Mouse (Mus musculus) G1E (cell line): Measurements from ENCODE around the gene Rfwd3. TPM values are rescaled to one million over a fixed set of nuclear protein-coding genes. Genes with fewer than 3 reads are reported as not detected.
A peak's percentile ranks its signal among the peaks of the same experiment; 100 is the strongest.

Source experiments
- ATAC-seq: 2 replicates; pipeline ENCODE4 v1.8.0; 2016; ENCODE audit warnings: mild to moderate bottlenecking; ENCODE audit not compliant: insufficient number of reproducible peaks, poor library complexity, low FRiP score, severe bottlenecking; ENCODE audit errors: extremely low read depth
- DNase-seq: peaks from one replicate; pipeline ENCODE4 v3.0.0; 2012; ENCODE audit warnings: low spot score
- H3K27me3 ChIP-seq: 2 replicates; pipeline ENCODE4 v1.6.1; 2012; ENCODE audit warnings: mild to moderate bottlenecking, low read length, inconsistent platforms; ENCODE audit not compliant: insufficient read depth
- H3K36me3 ChIP-seq: replicated peaks from 2 replicates; pipeline ENCODE3; 2012; ENCODE audit warnings: mild to moderate bottlenecking, inconsistent platforms
- H3K4me1 ChIP-seq: 2 replicates; pipeline ENCODE4 v1.6.1; 2012; ENCODE audit warnings: low read depth, low read length, inconsistent platforms, mixed read lengths; ENCODE audit not compliant: insufficient read depth
- H3K4me3 ChIP-seq: 2 replicates; pipeline ENCODE4 v1.5.1; 2012; ENCODE audit warnings: low read depth, mild to moderate bottlenecking, inconsistent platforms, low read length, moderate library complexity, mixed read lengths
- H3K9me3 ChIP-seq: replicated peaks from 2 replicates; pipeline ENCODE4 v1.6.1; 2012; ENCODE audit warnings: inconsistent platforms
- CTCF ChIP-seq: IDR thresholded peaks from 2 replicates; pipeline ENCODE4 v1.5.1; 2012; ENCODE audit warnings: low read depth, low read length, inconsistent platforms, mixed read lengths
- GATA1 ChIP-seq: IDR thresholded peaks from 2 replicates; pipeline ENCODE4 v1.6.1; 2012; ENCODE audit warnings: borderline replicate concordance, low read length, inconsistent platforms, mixed read lengths
- GATA2 ChIP-seq: IDR thresholded peaks from 2 replicates; pipeline ENCODE4 v1.6.1; 2012; ENCODE audit warnings: low read depth, low read length, inconsistent platforms, borderline replicate concordance
- POLR2AphosphoS5 ChIP-seq: IDR thresholded peaks from 2 replicates; pipeline ENCODE4 v1.6.1; 2012; ENCODE audit warnings: low read depth, low read length, inconsistent platforms; ENCODE audit not compliant: insufficient replicate concordance
- TAL1 ChIP-seq: conservative IDR thresholded peaks from 2 replicates; pipeline ENCODE4 v1.6.1; 2012; ENCODE audit warnings: low read depth, low read length, inconsistent platforms, mixed read lengths
- polyA plus RNA-seq: library from polyadenylated mRNA; stranded (reverse); fragments of >175 nt; gene quantifications from 2 replicates; pipeline ENCODE4 v1.2.3, GENCODE M21; 2012
- total RNA-seq, 2 experiments: library from RNA; stranded (forward) in 1 of 2; stranded (reverse) in 1 of 2; fragments of 200-1000 nt in 1 of 2; fragments of >200 nt in 1 of 2; fragmentation: Nextera tagmentation in 1 of 2; gene quantifications; 2 replicates each; pipeline ENCODE4 v1.2.3; 2014 to 2017

The Rfwd3 gene
- total and polyA plus RNA-seq, 3 experiments = 4.9 to 83.2 (median 72.0) TPM

GRCm38 (mm10) chr8:111260251-111260650 lies 39.8 kb downstream of the Rfwd3 start:
- TF ChIP-seq CTCF (no peak), TAL1 (no peak), GATA1 (no peak), POLR2AphosphoS5 (no peak), GATA2 (no peak)
- peaks cover 10% of the 10 kb centered on the region for H3K27me3 ChIP-seq
- H3K36me3 ChIP-seq = peaks cover 3% of the 10 kb centered on the region
- ATAC-seq = no peak
- H3K4me3 ChIP-seq = peak overlapping the region; percentile 97; the same call in 1 of the 2 replicates
- DNase-seq = no peak
- no peaks in the 10 kb centered on the region for H3K9me3 ChIP-seq
- peaks cover 45% of the 10 kb centered on the region for H3K4me1 ChIP-seq

- peak; percentile 24 for DNase-seq
- ATAC-seq = no peak
- Histone ChIP-seq H3K27me3 (peaks cover 4% of the 10 kb centered on the region), H3K36me3 (peaks cover 4% of the 10 kb centered on the region), H3K9me3 (no peaks in the 10 kb centered on the region), H3K4me1 (peaks cover 53% of the 10 kb centered on the region), H3K4me3 (peak overlapping the region; percentile 97)
- TF ChIP-seq GATA1 (no peak), POLR2AphosphoS5 (no peak), GATA2 (no peak), CTCF (no peak), TAL1 (no peak)
These were observed 40.6 kb downstream of the Rfwd3 start for GRCm38 (mm10) chr8:111259408-111259741.

- Histone ChIP-seq H3K4me3 (peak within 1 kb of the TSS; percentile 97), H3K36me3 (peaks cover 4% of the 10 kb centered on the region), H3K4me1 (peaks cover 53% of the 10 kb centered on the region), H3K27me3 (peaks cover 4% of the 10 kb centered on the region; the same call in 1 of the 2 replicates), H3K9me3 (no peaks in the 10 kb centered on the region)
- TF ChIP-seq POLR2AphosphoS5 = no peak
- no peak for TF ChIP-seq TAL1
- no peak for TF ChIP-seq CTCF
- no peak for TF ChIP-seq GATA1
- TF ChIP-seq GATA2 = no peak
- ATAC-seq = peak; percentile 37; the same call in 1 of the 2 replicates
- DNase-seq = peak; percentile 87
These were observed 41.2 kb downstream of the Rfwd3 start, which contains the start of gene Glg1 for GRCm38 (mm10) chr8:111258631-111259407. Gene Glg1, minus strand, starts transcription at chr8:111259216.

GRCm38 (mm10) chr8:111258010-111258630 lies 41.9 kb downstream of the Rfwd3 start:
- peaks cover 4% of the 10 kb centered on the region; the same call in 1 of the 2 replicates for H3K27me3 ChIP-seq
- TF ChIP-seq GATA2 (no peak), TAL1 (no peak), GATA1 (no peak), CTCF (no peak), POLR2AphosphoS5 (no peak)
- ATAC-seq = no peak
- DNase-seq = no peak
- H3K36me3 ChIP-seq = peaks cover 4% of the 10 kb centered on the region
- H3K9me3 ChIP-seq = no peaks in the 10 kb centered on the region
- peaks cover 52% of the 10 kb centered on the region for H3K4me1 ChIP-seq
- H3K4me3 ChIP-seq = peak overlapping the region; percentile 97

- DNase-seq (no peak), ATAC-seq (peak; percentile 22; the same call in 1 of the 2 replicates)
- Histone ChIP-seq H3K9me3 (no peaks in the 10 kb centered on the region), H3K27me3 (no peaks in the 10 kb centered on the region), H3K36me3 (peaks cover 7% of the 10 kb centered on the region), H3K4me3 (no peak overlapping the region), H3K4me1 (peaks cover 35% of the 10 kb centered on the region)
- TF ChIP-seq GATA1 (no peak), POLR2AphosphoS5 (no peak), TAL1 (no peak), CTCF (no peak), GATA2 (no peak)
These were observed 47.4 kb downstream of the Rfwd3 start for GRCm38 (mm10) chr8:111252487-111253112.

- TF ChIP-seq GATA1 = no peak
- no peak for TF ChIP-seq GATA2
- TF ChIP-seq TAL1 = no peak
- no peak for TF ChIP-seq POLR2AphosphoS5
- no peak for TF ChIP-seq CTCF
- Histone ChIP-seq H3K9me3 (no peaks in the 10 kb centered on the region), H3K36me3 (peaks cover 4% of the 10 kb centered on the region), H3K4me1 (peaks cover 30% of the 10 kb centered on the region), H3K27me3 (no peaks in the 10 kb centered on the region), H3K4me3 (no peak overlapping the region)
- ATAC-seq (no peak), DNase-seq (no peak)
These were observed 49.9 kb downstream of the Rfwd3 start for GRCm38 (mm10) chr8:111250111-111250510.
